Mouse (Mus musculus): ENCODE data around the gene Apex1. TPM values are rescaled to one million over a fixed set of nuclear protein-coding genes. Genes with fewer than 3 reads are reported as not detected.

The Apex1 gene
- polyA plus RNA-seq, 1 experiment from 2014 or later, result 92.1 TPM

DNA sequence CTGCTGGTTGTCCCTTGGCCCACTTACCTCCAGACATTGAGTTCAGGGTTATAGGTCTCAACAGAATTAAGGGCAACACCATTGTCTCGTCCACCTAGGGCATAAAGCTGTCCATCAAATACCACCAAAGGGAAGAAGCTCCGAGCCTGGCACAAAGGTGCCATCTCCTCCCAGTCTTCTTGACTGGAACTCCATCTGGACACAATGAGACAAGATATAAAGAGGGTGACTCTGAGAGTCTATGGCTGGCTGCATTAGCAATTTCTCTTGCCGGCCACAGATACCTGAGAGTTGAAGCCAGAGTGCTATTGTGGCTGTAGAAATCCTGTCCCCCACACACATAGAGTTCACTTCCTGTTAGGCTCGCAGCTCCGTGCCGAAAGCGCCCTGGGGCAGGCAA lies 32.7 kb upstream of the Apex1 start:
- TF ChIP-seq EP300 (optimal IDR thresholded peaks at IDR 0.05) (no peak), CTCF (IDR thresholded peaks at IDR 0.05; ENCODE audit: low read depth) (no peak)
- H3K27ac ChIP-seq (replicated peaks), result no peak overlapping the region
- H3K27me3 ChIP-seq (ENCODE audit: control insufficient read depth, insufficient read depth, low read length), result no peaks in the 10 kb centered on the region
- WGBS, result 74% methylated on average over 7 of the region's 7 CpGs
- H3K9me3 ChIP-seq (ENCODE audit: control insufficient read depth, low read length), result no peaks in the 10 kb centered on the region
- ATAC-seq (ENCODE audit: low FRiP score, low TSS enrichment) (no peak), DNase-seq (ENCODE audit: low spot score) (no peak)
- 0 out of 2 replicates have a peak, but pooled peaks cover 3% of the 10 kb centered on the region for H3K4me1 ChIP-seq (replicated peaks; ENCODE audit: control insufficient read depth, insufficient read depth)
- no peak overlapping the region for H3K4me2 ChIP-seq (replicated peaks; ENCODE audit: low read depth)
- no peak overlapping the region for H3K9ac ChIP-seq (ENCODE audit: low read length)
- H3K36me3 ChIP-seq (ENCODE audit: control insufficient read depth, insufficient read depth, low read length), result no peaks in the 10 kb centered on the region
- no peak overlapping the region for H3K4me3 ChIP-seq (ENCODE audit: low read depth, low read length)

DNA sequence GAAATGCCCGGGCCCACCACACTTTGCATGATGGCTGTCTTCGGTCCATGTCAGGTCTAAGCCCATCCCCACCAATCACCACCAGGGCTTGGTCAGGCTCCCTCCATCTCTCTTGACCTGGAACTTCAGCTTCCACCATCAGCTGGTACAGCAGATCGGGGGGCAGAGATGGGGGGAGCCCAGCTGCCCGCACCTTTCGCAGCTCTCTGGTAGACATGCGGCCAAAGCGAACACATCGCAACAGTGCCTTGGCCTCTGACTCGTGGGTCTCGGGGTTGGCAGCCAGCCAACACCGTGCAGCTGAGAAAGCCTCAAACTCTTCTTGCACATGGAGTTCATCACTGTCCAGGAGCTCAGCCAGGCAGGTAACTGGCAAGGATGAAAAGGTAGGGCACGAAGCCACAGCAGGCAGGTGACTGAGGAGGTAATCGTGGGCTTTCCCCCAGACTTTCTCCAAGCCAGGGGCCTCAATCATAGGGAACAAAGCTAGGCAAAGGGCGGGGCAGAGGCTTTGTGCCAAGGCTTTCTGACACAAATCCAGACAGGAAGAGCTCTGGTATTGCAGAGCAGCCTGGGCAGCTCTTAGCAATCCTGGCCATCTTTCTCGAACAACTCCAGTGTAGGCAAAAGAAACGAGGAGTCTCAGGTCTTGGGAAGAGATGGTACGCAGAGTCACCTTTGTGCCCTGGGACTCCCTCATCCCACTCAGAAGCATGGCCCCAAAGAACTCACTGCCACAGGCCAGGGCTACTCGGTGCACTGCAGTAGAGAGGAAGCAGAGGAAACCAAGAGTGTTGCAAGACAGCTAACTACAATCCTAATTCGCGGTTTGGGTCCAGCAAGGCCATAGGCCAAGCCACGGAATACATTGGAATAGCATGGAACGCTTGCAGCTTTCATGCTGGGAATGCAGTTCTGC lies 32.0 kb upstream of the Apex1 start:
- DNase-seq (ENCODE audit: low spot score) (no peak), ATAC-seq (ENCODE audit: low FRiP score, low TSS enrichment) (no peak)
- 61% methylated on average over 22 of the region's 22 CpGs for WGBS

GRCm38 (mm10) chr14:50895407-50895806 lies 29.4 kb upstream of the Apex1 start:
- TF ChIP-seq EP300 (optimal IDR thresholded peaks at IDR 0.05) (no peak), CTCF (IDR thresholded peaks at IDR 0.05; ENCODE audit: low read depth) (no peak)
- ATAC-seq (ENCODE audit: low FRiP score, low TSS enrichment), result no peak

More for the DNA sequence above, 32.0 kb upstream of the Apex1 start:
- H3K36me3 ChIP-seq (ENCODE audit: control insufficient read depth, insufficient read depth, low read length), result no peaks in the 10 kb centered on the region
- no peak overlapping the region for H3K9ac ChIP-seq (ENCODE audit: low read length)
- no peaks in the 10 kb centered on the region for H3K9me3 ChIP-seq (ENCODE audit: control insufficient read depth, low read length)
- no peak overlapping the region for H3K27ac ChIP-seq (replicated peaks)
- TF ChIP-seq CTCF (IDR thresholded peaks at IDR 0.05; ENCODE audit: low read depth) (no peak), EP300 (optimal IDR thresholded peaks at IDR 0.05) (no peak)
- H3K4me2 ChIP-seq (replicated peaks; ENCODE audit: low read depth), result no peak overlapping the region
- H3K4me3 ChIP-seq (ENCODE audit: low read depth, low read length), result no peak overlapping the region
- H3K27me3 ChIP-seq (ENCODE audit: control insufficient read depth, insufficient read depth, low read length), result no peaks in the 10 kb centered on the region
- 0 out of 2 replicates have a peak, but pooled peaks cover 3% of the 10 kb centered on the region for H3K4me1 ChIP-seq (replicated peaks; ENCODE audit: control insufficient read depth, insufficient read depth)

GRCm38 (mm10) chr14:50895985-50896746 lies 28.6 kb upstream of the Apex1 start:
- H3K27ac ChIP-seq (replicated peaks), result peak overlapping the region; percentile 67; the same call in 1 of the 2 replicates
- H3K9ac ChIP-seq (ENCODE audit: low read length), result peak overlapping the region; percentile 63
- ATAC-seq (ENCODE audit: low FRiP score, low TSS enrichment), result peak; percentile 71; the same call in 1 of the 2 replicates
- TF ChIP-seq CTCF (IDR thresholded peaks at IDR 0.05; ENCODE audit: low read depth) (no peak), EP300 (optimal IDR thresholded peaks at IDR 0.05) (no peak)
- WGBS, result 13% methylated on average over 19 of the region's 19 CpGs
- H3K36me3 ChIP-seq (ENCODE audit: control insufficient read depth, insufficient read depth, low read length), result no peaks in the 10 kb centered on the region
- no peaks in the 10 kb centered on the region for H3K27me3 ChIP-seq (ENCODE audit: control insufficient read depth, insufficient read depth, low read length)
- peak overlapping the region; percentile 69 for H3K4me2 ChIP-seq (replicated peaks; ENCODE audit: low read depth)
- DNase-seq (ENCODE audit: low spot score), result peak; percentile 21
- 0 out of 2 replicates have a peak, but pooled peaks cover 3% of the 10 kb centered on the region for H3K4me1 ChIP-seq (replicated peaks; ENCODE audit: control insufficient read depth, insufficient read depth)
- H3K4me3 ChIP-seq (ENCODE audit: low read depth, low read length), result peak overlapping the region; percentile 39
- H3K9me3 ChIP-seq (ENCODE audit: control insufficient read depth, low read length), result no peaks in the 10 kb centered on the region

More at GRCm38 (mm10) chr14:50895407-50895806, 29.4 kb upstream of the Apex1 start:
- H3K4me3 ChIP-seq (ENCODE audit: low read depth, low read length), result no peak overlapping the region
- H3K4me2 ChIP-seq (replicated peaks; ENCODE audit: low read depth), result no peak overlapping the region
- no peak overlapping the region for H3K27ac ChIP-seq (replicated peaks)
- H3K9me3 ChIP-seq (ENCODE audit: control insufficient read depth, low read length), result no peaks in the 10 kb centered on the region
- no peaks in the 10 kb centered on the region for H3K36me3 ChIP-seq (ENCODE audit: control insufficient read depth, insufficient read depth, low read length)
- H3K9ac ChIP-seq (ENCODE audit: low read length), result no peak overlapping the region
- no peak for DNase-seq (ENCODE audit: low spot score)
- H3K4me1 ChIP-seq (replicated peaks; ENCODE audit: control insufficient read depth, insufficient read depth), result 0 out of 2 replicates have a peak, but pooled peaks cover 3% of the 10 kb centered on the region
- no peaks in the 10 kb centered on the region for H3K27me3 ChIP-seq (ENCODE audit: control insufficient read depth, insufficient read depth, low read length)

DNA sequence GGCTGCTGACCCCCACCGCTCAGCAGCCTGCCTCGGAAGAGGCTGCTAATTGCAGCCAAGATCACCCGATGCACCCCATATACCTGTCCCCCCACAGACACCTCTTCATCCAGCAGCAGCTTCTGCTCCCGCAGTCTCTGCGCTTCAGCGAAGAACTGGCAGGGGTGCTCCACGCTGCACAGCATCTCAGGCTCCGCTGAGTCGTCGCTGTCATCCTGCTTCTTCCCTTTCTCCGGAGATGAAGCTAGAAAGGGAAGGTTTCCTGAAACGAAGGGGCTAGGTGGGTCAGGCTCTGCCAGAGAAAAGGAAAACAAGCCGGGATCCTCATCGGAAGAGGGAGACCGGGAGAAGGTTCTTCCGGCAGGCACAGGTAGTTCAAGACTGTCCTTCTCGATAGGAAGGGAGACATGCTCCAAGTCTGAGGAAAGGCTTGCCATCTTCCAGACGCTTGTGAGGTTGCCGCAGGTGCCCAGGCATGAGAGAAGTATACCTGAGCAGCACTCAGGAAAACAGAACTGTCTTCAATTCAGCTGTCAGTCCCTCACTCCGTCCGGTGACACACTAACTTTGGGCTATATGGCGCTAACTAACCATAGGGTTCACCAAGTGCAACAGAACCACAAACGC lies 27.9 kb upstream of the Apex1 start:
- H3K27me3 ChIP-seq (ENCODE audit: control insufficient read depth, insufficient read depth, low read length), result no peaks in the 10 kb centered on the region
- no peak for TF ChIP-seq CTCF (IDR thresholded peaks at IDR 0.05; ENCODE audit: low read depth)
- TF ChIP-seq EP300 (optimal IDR thresholded peaks at IDR 0.05), result no peak
- peak overlapping the region; percentile 63 for H3K9ac ChIP-seq (ENCODE audit: low read length)
- H3K27ac ChIP-seq (replicated peaks), result peak overlapping the region; percentile 67; the same call in 1 of the 2 replicates
- H3K4me3 ChIP-seq (ENCODE audit: low read depth, low read length), result peak overlapping the region; percentile 39
- DNase-seq (ENCODE audit: low spot score), result no peak
- ATAC-seq (ENCODE audit: low FRiP score, low TSS enrichment), result no peak
- WGBS, result 25% methylated on average over 23 of the region's 23 CpGs
- peak overlapping the region; percentile 69 for H3K4me2 ChIP-seq (replicated peaks; ENCODE audit: low read depth)
- H3K9me3 ChIP-seq (ENCODE audit: control insufficient read depth, low read length), result no peaks in the 10 kb centered on the region
- no peaks in the 10 kb centered on the region for H3K36me3 ChIP-seq (ENCODE audit: control insufficient read depth, insufficient read depth, low read length)
- 0 out of 2 replicates have a peak, but pooled peaks cover 3% of the 10 kb centered on the region for H3K4me1 ChIP-seq (replicated peaks; ENCODE audit: control insufficient read depth, insufficient read depth)

All from stomach, postnatal 0 days (tissue).